Mouse (Mus musculus) spleen, adult 2 months (tissue): ENCODE measurements around the gene Epha1. TPM values are rescaled to one million over a fixed set of nuclear protein-coding genes. Genes with fewer than 3 reads are reported as not detected.

Experiments used
- DNase-seq, 2 experiments: peaks; one replicate each; pipeline versions ENCODE4 v3.0.0 to v3.0.0-alpha.2; 2012 to 2021; ENCODE audit warnings: low spot score in 2 of 2, low read depth in 1 of 2
- H3K27ac ChIP-seq: fragments of 200-500 bp; 2 replicates; pipeline ENCODE4 v1.5.1; 2012; ENCODE audit warnings: low read length, inconsistent platforms; ENCODE audit not compliant: insufficient read depth
- H3K27me3 ChIP-seq: fragments of 200-500 bp; 2 replicates; pipeline ENCODE4 v1.6.1; 2012; ENCODE audit warnings: mild to moderate bottlenecking, moderate library complexity, low read length, inconsistent platforms; ENCODE audit not compliant: control insufficient read depth, insufficient read depth
- H3K36me3 ChIP-seq: fragments of 200-500 bp; 2 replicates; pipeline ENCODE4 v1.6.1; 2012; ENCODE audit warnings: mild to moderate bottlenecking, low read length, inconsistent platforms; ENCODE audit not compliant: control insufficient read depth, insufficient read depth
- H3K4me1 ChIP-seq: fragments of 200-500 bp; 2 replicates; pipeline ENCODE4 v1.6.1; 2011; ENCODE audit warnings: inconsistent platforms; ENCODE audit not compliant: control insufficient read depth, insufficient read depth, insufficient read length
- H3K4me3 ChIP-seq: fragments of 200-500 bp; 2 replicates; pipeline ENCODE4 v1.5.1; 2011; ENCODE audit warnings: mild to moderate bottlenecking, inconsistent platforms; ENCODE audit not compliant: insufficient read depth, insufficient read length; ENCODE audit errors: extremely low read depth
- CTCF ChIP-seq: fragments of 200-500 bp; IDR thresholded peaks from 2 replicates; pipeline ENCODE4 v1.5.1; 2011; ENCODE audit warnings: mild to moderate bottlenecking, inconsistent platforms; ENCODE audit not compliant: insufficient read depth, insufficient read length, insufficient replicate concordance; ENCODE audit errors: extremely low read depth
- POLR2A ChIP-seq: fragments of 200-500 bp; IDR thresholded peaks from 2 replicates; pipeline ENCODE4 v1.6.1; 2011; ENCODE audit warnings: low read depth, low read length, inconsistent platforms
- WGBS: fragments of 180-500 bp; shearing (Covaris S2); methylation state at CpG from one replicate; pipeline ENCODE4 v1.1.7; 2018; 5-methylcytosine and 5-hydroxymethylcytosine counted together
- polyA plus RNA-seq: library from polyadenylated mRNA; depleted of rRNA; stranded (reverse); fragments of >200 nt; gene quantifications from 2 replicates; pipeline ENCODE4 v1.2.3, GENCODE M21; 2012

Gene Epha1
- polyA plus RNA-seq, 1 experiment = 0.19 TPM

GRCm38 (mm10) chr6:42381221-42381620 lies 8.2 kb upstream of the Epha1 start:
- TF ChIP-seq POLR2A = no peak
- no peak for TF ChIP-seq CTCF
- Histone ChIP-seq H3K36me3 (no peaks in the 10 kb centered on the region), H3K27me3 (no peaks in the 10 kb centered on the region), H3K4me1 (no peaks in the 10 kb centered on the region), H3K27ac (no peak overlapping the region), H3K4me3 (no peak overlapping the region)
- WGBS = 88% methylated on average over 2 of the region's 2 CpGs
- no peak for DNase-seq

- Histone ChIP-seq H3K27me3 (no peaks in the 10 kb centered on the region), H3K4me1 (no peaks in the 10 kb centered on the region), H3K36me3 (no peaks in the 10 kb centered on the region), H3K4me3 (no peak overlapping the region), H3K27ac (no peak overlapping the region)
- 45% methylated on average over 8 of the region's 8 CpGs for WGBS
- peak in 1 of 2 experiments; percentile 21 for DNase-seq
- TF ChIP-seq POLR2A (no peak), CTCF (peak; percentile 42; the same call in 1 of the 2 replicates)
Observed at GRCm38 (mm10) chr6:42380416-42381144, 7.5 kb upstream of the Epha1 start.

GRCm38 (mm10) chr6:42379551-42379950 lies 6.5 kb upstream of the Epha1 start:
- no peak for DNase-seq
- no peak overlapping the region for H3K27ac ChIP-seq
- H3K4me3 ChIP-seq = no peak overlapping the region
- no peak for TF ChIP-seq CTCF
- TF ChIP-seq POLR2A = no peak
- no peaks in the 10 kb centered on the region for H3K36me3 ChIP-seq
- H3K27me3 ChIP-seq = no peaks in the 10 kb centered on the region
- no peaks in the 10 kb centered on the region for H3K4me1 ChIP-seq
- WGBS = 90% methylated on average over 3 of the region's 3 CpGs

GRCm38 (mm10) chr6:42377280-42377679 lies 4.2 kb upstream of the Epha1 start:
- Histone ChIP-seq H3K36me3 (no peaks in the 10 kb centered on the region), H3K27ac (no peak overlapping the region), H3K27me3 (no peaks in the 10 kb centered on the region), H3K4me3 (no peak overlapping the region), H3K4me1 (peaks cover 7% of the 10 kb centered on the region)
- no peak for DNase-seq
- 91% methylated on average over 5 of the region's 5 CpGs for WGBS
- no peak for TF ChIP-seq POLR2A
- TF ChIP-seq CTCF = no peak

- Histone ChIP-seq H3K36me3 (no peaks in the 10 kb centered on the region), H3K27me3 (no peaks in the 10 kb centered on the region), H3K4me3 (no peak overlapping the region), H3K4me1 (peaks cover 7% of the 10 kb centered on the region), H3K27ac (no peak overlapping the region)
- no peak for DNase-seq
- TF ChIP-seq CTCF (no peak), POLR2A (no peak)
- 61% methylated on average over 6 of the region's 6 CpGs for WGBS
Observed at GRCm38 (mm10) chr6:42376504-42377019, 3.5 kb upstream of the Epha1 start.

DNA sequence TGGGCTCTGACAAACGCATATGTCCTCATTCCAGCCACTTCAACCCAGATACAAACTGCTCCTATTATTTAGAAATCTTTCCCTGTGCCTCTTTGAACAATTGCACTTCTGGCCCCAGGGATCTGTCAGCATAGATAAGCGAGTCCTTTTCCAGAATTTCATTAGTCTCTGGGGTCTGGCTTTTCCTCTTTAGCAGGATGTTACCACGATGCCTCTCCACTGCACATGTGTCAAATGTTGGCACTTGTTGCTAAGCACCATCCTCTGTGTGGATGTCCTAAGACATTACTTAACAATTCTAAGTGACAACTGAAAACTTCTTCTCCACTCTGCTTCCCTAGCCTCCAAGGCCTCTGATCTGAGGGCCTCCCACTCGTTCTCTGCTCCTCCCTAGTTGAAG lies 2.9 kb upstream of the Epha1 start:
- no peak for TF ChIP-seq POLR2A
- TF ChIP-seq CTCF = no peak
- Histone ChIP-seq H3K4me3 (no peak overlapping the region), H3K27ac (no peak overlapping the region), H3K36me3 (no peaks in the 10 kb centered on the region), H3K27me3 (no peaks in the 10 kb centered on the region), H3K4me1 (peaks cover 7% of the 10 kb centered on the region)
- 50% methylated on average over 4 of the region's 4 CpGs for WGBS
- no peak for DNase-seq

DNA sequence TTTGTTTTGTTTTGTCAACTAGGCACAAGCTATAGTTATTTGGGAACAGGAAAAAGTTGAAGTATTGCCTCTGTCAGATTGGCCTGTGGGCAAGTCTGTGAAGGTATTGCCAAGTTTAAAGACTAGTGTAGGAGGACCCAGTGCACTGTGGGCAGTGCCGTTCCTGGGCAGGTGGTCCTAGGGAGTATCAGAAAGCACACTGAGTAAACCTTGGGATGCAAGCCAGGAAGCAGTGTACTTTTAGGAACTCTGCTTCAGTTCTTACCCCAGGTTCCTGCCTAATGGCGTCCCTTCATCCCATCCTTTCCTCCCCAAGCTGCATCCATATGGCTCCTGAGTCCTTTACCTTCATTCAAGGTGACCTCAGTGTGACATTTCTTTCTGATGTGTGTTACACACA lies 2.1 kb upstream of the Epha1 start:
- no peak for DNase-seq
- no peak for TF ChIP-seq CTCF
- no peak for TF ChIP-seq POLR2A
- Histone ChIP-seq H3K4me1 (peaks cover 7% of the 10 kb centered on the region), H3K27ac (no peak overlapping the region), H3K36me3 (no peaks in the 10 kb centered on the region), H3K27me3 (no peaks in the 10 kb centered on the region), H3K4me3 (no peak overlapping the region)
- 92% methylated on average over 2 of the region's 2 CpGs for WGBS
